Mouse (Mus musculus): ENCODE results near the gene Mpc1. TPM values are rescaled to one million over a fixed set of nuclear protein-coding genes. Genes with fewer than 3 reads are reported as not detected.

The Mpc1 gene
- total and polyA plus RNA-seq, 2 experiments, result 305 to 762 TPM

GRCm38 (mm10) chr17:8290736-8291135, 8.0 kb downstream of the Mpc1 start:
- Histone ChIP-seq H3K27ac (replicated peaks; ENCODE audit: insufficient read depth, low read depth, low read length) (peak overlapping the region; percentile 20; the same call in 1 of the 2 replicates), H3K9ac (ENCODE audit: low read depth, low read length) (no peak overlapping the region), H3K4me3 (ENCODE audit: insufficient read depth, low read depth, low read length) (no peak overlapping the region), H3K4me1 (ENCODE audit: control insufficient read depth, insufficient read depth, low read length) (peaks cover 13% of the 10 kb centered on the region), H3K79me2 (ENCODE audit: control insufficient read depth, insufficient read depth, low read length) (peaks cover 2% of the 10 kb centered on the region; the same call in 1 of the 2 replicates), H3K36me3 (ENCODE audit: control insufficient read depth, insufficient read depth, low read length) (peaks cover 17% of the 10 kb centered on the region), H3K27me3 (ENCODE audit: control insufficient read depth, insufficient read depth, low read length) (no peaks in the 10 kb centered on the region)
- no peak for TF ChIP-seq POLR2A (IDR thresholded peaks at IDR 0.05; ENCODE audit: extremely low read depth, insufficient read depth, low read length)
- TF ChIP-seq CTCF (IDR thresholded peaks at IDR 0.05; ENCODE audit: low read depth, low read length), result no peak
- peak; percentile 90 for DNase-seq (ENCODE audit: extremely low read depth, low read depth, low spot score)

DNA sequence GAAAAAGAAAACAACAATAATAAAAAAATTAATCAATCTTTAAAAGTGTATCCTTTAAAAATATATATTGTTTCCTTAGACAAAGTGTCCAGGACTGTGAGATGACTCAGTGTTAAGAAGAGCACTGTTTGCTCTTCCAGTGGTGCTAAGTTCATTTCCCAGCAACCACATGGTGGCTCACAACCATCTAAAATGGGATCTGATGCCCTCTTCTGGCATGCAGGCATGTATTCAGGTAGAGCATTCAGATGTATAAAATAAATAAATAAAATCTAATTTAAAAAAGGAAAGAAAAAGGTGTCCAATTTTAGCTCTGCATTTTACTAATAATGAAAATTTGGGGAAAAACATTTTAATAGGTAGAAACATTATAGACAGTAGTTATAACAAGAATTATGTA, 13.1 kb downstream of the Mpc1 start:
- no peaks in the 10 kb centered on the region for H3K27me3 ChIP-seq (ENCODE audit: control insufficient read depth, insufficient read depth, low read length)
- peaks cover 2% of the 10 kb centered on the region; the same call in 1 of the 2 replicates for H3K79me2 ChIP-seq (ENCODE audit: control insufficient read depth, insufficient read depth, low read length)
- no peak for TF ChIP-seq CTCF (IDR thresholded peaks at IDR 0.05; ENCODE audit: low read depth, low read length)
- no peak for TF ChIP-seq POLR2A (IDR thresholded peaks at IDR 0.05; ENCODE audit: extremely low read depth, insufficient read depth, low read length)
- no peak overlapping the region for H3K27ac ChIP-seq (replicated peaks; ENCODE audit: insufficient read depth, low read depth, low read length)
- DNase-seq (ENCODE audit: extremely low read depth, low read depth, low spot score), result no peak
- peaks cover 19% of the 10 kb centered on the region for H3K4me1 ChIP-seq (ENCODE audit: control insufficient read depth, insufficient read depth, low read length)
- H3K9ac ChIP-seq (ENCODE audit: low read depth, low read length), result no peak overlapping the region
- H3K36me3 ChIP-seq (ENCODE audit: control insufficient read depth, insufficient read depth, low read length), result peaks cover 18% of the 10 kb centered on the region
- H3K4me3 ChIP-seq (ENCODE audit: insufficient read depth, low read depth, low read length), result no peak overlapping the region

- Histone ChIP-seq H3K4me1 (ENCODE audit: control insufficient read depth, insufficient read depth, low read length) (peaks cover 19% of the 10 kb centered on the region), H3K36me3 (ENCODE audit: control insufficient read depth, insufficient read depth, low read length) (peaks cover 18% of the 10 kb centered on the region), H3K79me2 (ENCODE audit: control insufficient read depth, insufficient read depth, low read length) (peaks cover 2% of the 10 kb centered on the region; the same call in 1 of the 2 replicates), H3K27ac (replicated peaks; ENCODE audit: insufficient read depth, low read depth, low read length) (no peak overlapping the region), H3K4me3 (ENCODE audit: insufficient read depth, low read depth, low read length) (no peak overlapping the region), H3K9ac (ENCODE audit: low read depth, low read length) (no peak overlapping the region), H3K27me3 (ENCODE audit: control insufficient read depth, insufficient read depth, low read length) (no peaks in the 10 kb centered on the region)
- no peak for TF ChIP-seq CTCF (IDR thresholded peaks at IDR 0.05; ENCODE audit: low read depth, low read length)
- no peak for TF ChIP-seq POLR2A (IDR thresholded peaks at IDR 0.05; ENCODE audit: extremely low read depth, insufficient read depth, low read length)
- WGBS, result 84% methylated on average over 9 of the region's 9 CpGs
- no peak for DNase-seq (ENCODE audit: extremely low read depth, low read depth, low spot score)
Observed at GRCm38 (mm10) chr17:8296313-8296844, 13.7 kb downstream of the Mpc1 start.

DNA sequence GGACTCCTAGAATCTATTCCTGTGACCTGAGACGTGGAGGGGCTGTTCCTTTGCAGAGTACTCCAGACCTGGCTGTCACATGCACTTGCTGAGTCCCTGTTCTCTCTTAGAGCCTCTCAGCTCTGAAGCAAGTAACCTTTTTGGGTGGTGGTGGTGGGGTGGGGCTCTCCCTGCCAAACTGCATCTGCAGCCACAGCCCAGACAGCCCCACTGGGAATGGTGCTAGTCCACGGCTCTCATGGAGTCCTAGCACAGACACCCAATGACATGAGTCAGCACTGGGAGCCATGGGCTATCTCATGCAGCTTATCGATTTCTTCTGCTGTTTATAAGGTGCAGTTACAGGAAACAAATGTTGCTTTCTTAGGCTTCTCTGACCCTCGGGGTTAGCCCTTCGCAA, 15.0 kb downstream of the Mpc1 start:
- peaks cover 19% of the 10 kb centered on the region for H3K4me1 ChIP-seq (ENCODE audit: control insufficient read depth, insufficient read depth, low read length)
- H3K27ac ChIP-seq (replicated peaks; ENCODE audit: insufficient read depth, low read depth, low read length), result peak overlapping the region; percentile 32; the same call in 1 of the 2 replicates
- H3K27me3 ChIP-seq (ENCODE audit: control insufficient read depth, insufficient read depth, low read length), result no peaks in the 10 kb centered on the region
- 66% methylated on average over 5 of the region's 5 CpGs for WGBS
- DNase-seq (ENCODE audit: extremely low read depth, low read depth, low spot score), result no peak
- TF ChIP-seq CTCF (IDR thresholded peaks at IDR 0.05; ENCODE audit: low read depth, low read length) (no peak), POLR2A (IDR thresholded peaks at IDR 0.05; ENCODE audit: extremely low read depth, insufficient read depth, low read length) (no peak)
- peaks cover 16% of the 10 kb centered on the region for H3K36me3 ChIP-seq (ENCODE audit: control insufficient read depth, insufficient read depth, low read length)
- no peak overlapping the region for H3K9ac ChIP-seq (ENCODE audit: low read depth, low read length)
- H3K4me3 ChIP-seq (ENCODE audit: insufficient read depth, low read depth, low read length), result no peak overlapping the region
- H3K79me2 ChIP-seq (ENCODE audit: control insufficient read depth, insufficient read depth, low read length), result peaks cover 2% of the 10 kb centered on the region; the same call in 1 of the 2 replicates

DNA sequence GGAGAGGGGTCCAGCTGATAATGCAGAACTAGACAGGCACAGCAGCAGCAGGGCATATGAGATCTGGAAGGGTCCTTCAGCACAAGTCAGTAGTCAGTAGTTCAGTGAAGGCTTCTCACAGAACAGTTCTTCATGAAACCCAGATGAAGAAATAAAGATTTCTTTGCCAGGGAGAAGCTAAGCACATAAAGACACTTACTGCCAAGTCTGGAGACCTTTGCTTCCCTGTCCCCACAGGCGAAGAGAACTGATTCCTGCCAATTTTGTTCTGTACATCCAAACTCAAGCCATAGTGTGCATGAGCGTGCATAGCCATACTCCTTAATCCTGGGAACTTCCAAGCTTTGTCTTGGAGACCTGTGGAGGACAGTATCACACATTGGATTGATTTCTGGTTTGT, 15.6 kb downstream of the Mpc1 start:
- Histone ChIP-seq H3K27ac (replicated peaks; ENCODE audit: insufficient read depth, low read depth, low read length) (peak overlapping the region; percentile 44), H3K4me1 (ENCODE audit: control insufficient read depth, insufficient read depth, low read length) (peaks cover 19% of the 10 kb centered on the region), H3K79me2 (ENCODE audit: control insufficient read depth, insufficient read depth, low read length) (peaks cover 2% of the 10 kb centered on the region; the same call in 1 of the 2 replicates), H3K9ac (ENCODE audit: low read depth, low read length) (no peak overlapping the region), H3K27me3 (ENCODE audit: control insufficient read depth, insufficient read depth, low read length) (no peaks in the 10 kb centered on the region), H3K36me3 (ENCODE audit: control insufficient read depth, insufficient read depth, low read length) (peaks cover 13% of the 10 kb centered on the region), H3K4me3 (ENCODE audit: insufficient read depth, low read depth, low read length) (no peak overlapping the region)
- TF ChIP-seq POLR2A (IDR thresholded peaks at IDR 0.05; ENCODE audit: extremely low read depth, insufficient read depth, low read length), result no peak
- no peak for TF ChIP-seq CTCF (IDR thresholded peaks at IDR 0.05; ENCODE audit: low read depth, low read length)
- DNase-seq (ENCODE audit: extremely low read depth, low read depth, low spot score), result peak; percentile 71
- WGBS, result 40% methylated on average over 2 of the region's 2 CpGs

DNA sequence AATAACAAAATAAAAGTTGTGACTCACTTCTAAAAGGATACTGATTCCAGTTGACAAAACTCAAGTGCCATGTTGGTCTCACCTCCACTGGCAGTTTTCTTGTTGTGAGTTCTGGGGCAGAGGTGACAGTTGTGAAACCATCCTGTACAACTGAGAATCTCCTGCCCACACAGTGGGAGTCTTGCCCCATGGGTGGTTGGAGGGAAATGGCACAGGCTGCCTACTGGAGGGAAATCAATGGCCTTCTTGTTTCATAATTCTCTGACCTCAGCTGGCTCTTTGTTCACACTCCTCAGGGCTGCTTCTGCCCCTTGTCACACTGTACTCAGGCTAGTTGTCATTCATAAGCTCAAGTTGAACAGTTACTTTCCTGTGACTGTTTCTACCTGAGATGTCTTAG, 16.8 kb downstream of the Mpc1 start:
- peak; percentile 94 for DNase-seq (ENCODE audit: extremely low read depth, low read depth, low spot score)
- H3K4me1 ChIP-seq (ENCODE audit: control insufficient read depth, insufficient read depth, low read length), result peaks cover 22% of the 10 kb centered on the region
- no peak overlapping the region; the same call in 1 of the 2 replicates for H3K27ac ChIP-seq (replicated peaks; ENCODE audit: insufficient read depth, low read depth, low read length)

More for the DNA sequence above, 16.8 kb downstream of the Mpc1 start:
- H3K9ac ChIP-seq (ENCODE audit: low read depth, low read length), result no peak overlapping the region
- H3K36me3 ChIP-seq (ENCODE audit: control insufficient read depth, insufficient read depth, low read length), result peaks cover 7% of the 10 kb centered on the region
- H3K4me3 ChIP-seq (ENCODE audit: insufficient read depth, low read depth, low read length), result no peak overlapping the region
- no peaks in the 10 kb centered on the region for H3K27me3 ChIP-seq (ENCODE audit: control insufficient read depth, insufficient read depth, low read length)
- H3K79me2 ChIP-seq (ENCODE audit: control insufficient read depth, insufficient read depth, low read length), result no peaks in the 10 kb centered on the region; the same call in 1 of the 2 replicates
- TF ChIP-seq POLR2A (IDR thresholded peaks at IDR 0.05; ENCODE audit: extremely low read depth, insufficient read depth, low read length) (no peak), CTCF (IDR thresholded peaks at IDR 0.05; ENCODE audit: low read depth, low read length) (0 out of 2 replicates have a peak, but pooled peaks have one; percentile 17)

All from liver, adult 2 months (tissue).